Comparison of ENCODE assay signal across 8 mouse cellular contexts in genomic region chr19:45177004-45177737, GRCm38 (mm10). TPM values are rescaled to one million over a fixed set of nuclear protein-coding genes. Genes with fewer than 3 reads are reported as not detected.
DNase-seq lines count a peak whose midpoint lies in the region; ATAC-seq and TF ChIP-seq lines count a peak whose summit lies in the region.

No protein-coding gene starts in this region.

- no peak overlapping the region for H3K27ac ChIP-seq in CH12.LX (ENCODE audit: insufficient read depth, low read depth)
- H3K27ac ChIP-seq in bone marrow, adult 2 months (ENCODE audit: control insufficient read depth, insufficient read depth, low read depth, low read length, poor library complexity), result no peak overlapping the region
- H3K27ac ChIP-seq in embryonic facial prominence, embryonic 12.5 days, result no peak overlapping the region
- no peak overlapping the region for H3K27ac ChIP-seq in heart, adult 2 months
- no peak overlapping the region; the same call in 1 of the 2 replicates for H3K27ac ChIP-seq in midbrain, postnatal 0 days (ENCODE audit: low read depth, low read length)
- no peak overlapping the region for H3K27ac ChIP-seq in stomach, postnatal 0 days (replicated peaks)

- dilution Hi-C loops in CH12.LX (cut with MboI; ENCODE audit: extremely low pct_ligation_motif_present, extremely low pct_unique_long_range_greater_than_20kb, low sequenced_read_pairs), result no loop called here

- H3K79me2 ChIP-seq in CH12.LX (replicated peaks; ENCODE audit: control insufficient read depth, extremely low read depth, insufficient read depth, poor library complexity, severe bottlenecking), result no peaks in the 10 kb centered on the region
- no peaks in the 10 kb centered on the region for H3K79me2 ChIP-seq in heart, adult 2 months (replicated peaks; ENCODE audit: control insufficient read depth, insufficient read depth, low read length)

- 0 out of 2 replicates have a peak overlapping the region, but pooled peaks have one; percentile 9 for H3K4me2 ChIP-seq in CH12.LX (ENCODE audit: insufficient read depth, low read depth, poor library complexity, severe bottlenecking)
- H3K4me2 ChIP-seq in embryonic facial prominence, embryonic 12.5 days (replicated peaks), result peak overlapping the region; percentile 23
- H3K4me2 ChIP-seq in midbrain, postnatal 0 days (ENCODE audit: low read depth, low read length, poor library complexity, severe bottlenecking), result peak overlapping the region; percentile 41
- 0 out of 2 replicates have a peak overlapping the region, but pooled peaks have one; percentile 14 for H3K4me2 ChIP-seq in stomach, postnatal 0 days (replicated peaks; ENCODE audit: low read depth)

- H3K4me1 ChIP-seq in CH12.LX (ENCODE audit: control insufficient read depth in 1 of 2, insufficient read depth in 2 of 2), result peaks cover 12 to 15% of the 10 kb centered on the region in 2 experiments
- H3K4me1 ChIP-seq in bone marrow, adult 2 months (ENCODE audit: control insufficient read depth, insufficient read depth, low read length), result peaks cover 2% of the 10 kb centered on the region; the same call in 1 of the 2 replicates
- no peaks in the 10 kb centered on the region for H3K4me1 ChIP-seq in embryonic facial prominence, embryonic 12.5 days
- peaks cover 3% of the 10 kb centered on the region; the same call in 1 of the 2 replicates for H3K4me1 ChIP-seq in heart, adult 2 months (ENCODE audit: control insufficient read depth, insufficient read depth, low read length)
- no peaks in the 10 kb centered on the region for H3K4me1 ChIP-seq in midbrain, postnatal 0 days (ENCODE audit: insufficient read depth, low read length)
- no peaks in the 10 kb centered on the region for H3K4me1 ChIP-seq in stomach, postnatal 0 days (replicated peaks; ENCODE audit: control insufficient read depth, insufficient read depth)

- no peaks in the 10 kb centered on the region for H3K36me3 ChIP-seq in CH12.LX (replicated peaks in 1 of 2; ENCODE audit: control insufficient read depth in 1 of 2, insufficient read depth in 1 of 2, low read length in 1 of 2)
- no peaks in the 10 kb centered on the region for H3K36me3 ChIP-seq in embryonic facial prominence, embryonic 12.5 days
- H3K36me3 ChIP-seq in heart, adult 2 months (ENCODE audit: control insufficient read depth, insufficient read depth, low read length), result no peaks in the 10 kb centered on the region
- H3K36me3 ChIP-seq in midbrain, postnatal 0 days (ENCODE audit: insufficient read depth, low read length), result no peaks in the 10 kb centered on the region
- H3K36me3 ChIP-seq in stomach, postnatal 0 days (ENCODE audit: control insufficient read depth, insufficient read depth, low read length), result no peaks in the 10 kb centered on the region

- peak; percentile 80 for TF ChIP-seq RAD21 in CH12.LX (IDR thresholded peaks at IDR 0.05; ENCODE audit: low read depth, low read length)

- 27% methylated on average over 26 of the region's 26 CpGs for WGBS in bone marrow, adult 2 months
- WGBS in embryonic facial prominence, embryonic 12.5 days, result 19% methylated on average over 26 of the region's 26 CpGs
- 13% methylated on average over 26 of the region's 26 CpGs for WGBS in heart, adult 2 months
- 17% methylated on average over 26 of the region's 26 CpGs for WGBS in midbrain, postnatal 0 days
- WGBS in stomach, postnatal 0 days, result 16% methylated on average over 26 of the region's 26 CpGs

- H3K9me3 ChIP-seq in CH12.LX (replicated peaks; ENCODE audit: low read length), result peaks cover 17% of the 10 kb centered on the region
- H3K9me3 ChIP-seq in embryonic facial prominence, embryonic 12.5 days, result peaks cover 3% of the 10 kb centered on the region; the same call in 1 of the 2 replicates
- H3K9me3 ChIP-seq in midbrain, postnatal 0 days (ENCODE audit: low read length), result no peaks in the 10 kb centered on the region
- no peaks in the 10 kb centered on the region for H3K9me3 ChIP-seq in stomach, postnatal 0 days (ENCODE audit: control insufficient read depth, low read length)

- peaks cover 16% of the 10 kb centered on the region for H3K27me3 ChIP-seq in CH12.LX (replicated peaks)
- no peaks in the 10 kb centered on the region for H3K27me3 ChIP-seq in embryonic facial prominence, embryonic 12.5 days
- no peaks in the 10 kb centered on the region for H3K27me3 ChIP-seq in heart, adult 2 months (ENCODE audit: control insufficient read depth, insufficient read depth, low read length)
- 0 out of 2 replicates have a peak, but pooled peaks cover 6% of the 10 kb centered on the region for H3K27me3 ChIP-seq in midbrain, postnatal 0 days (ENCODE audit: insufficient read depth, low read length)
- H3K27me3 ChIP-seq in stomach, postnatal 0 days (ENCODE audit: control insufficient read depth, insufficient read depth, low read length), result no peaks in the 10 kb centered on the region

- no peak for TF ChIP-seq EP300 in CH12.LX (IDR thresholded peaks at IDR 0.05; ENCODE audit: low read length)
- 0 out of 2 replicates have a peak, but pooled peaks have one; percentile 21 for TF ChIP-seq EP300 in heart, adult 2 months (IDR thresholded peaks at IDR 0.05; ENCODE audit: insufficient read depth, low read depth, low read length)
- no peak for TF ChIP-seq EP300 in stomach, postnatal 0 days (optimal IDR thresholded peaks at IDR 0.05)

- intact Hi-C loops in heart, adult 2 months (cut with DNase I), result loop anchor here (1.0 to 5.0 kb wide), 2 partner anchors 39 to 370 kb away; no protein-coding TSS in a partner anchor

- TF ChIP-seq POLR2A in CH12.LX (IDR thresholded peaks at IDR 0.05; ENCODE audit: low read depth, low read length), result no peak
- TF ChIP-seq POLR2A in bone marrow, adult 2 months (IDR thresholded peaks at IDR 0.05; ENCODE audit: borderline replicate concordance, control insufficient read depth, low read depth, low read length), result no peak
- no peak for TF ChIP-seq POLR2A in heart, adult 2 months (IDR thresholded peaks at IDR 0.05; ENCODE audit: insufficient read depth, low read depth, low read length)

- DNase-seq in CH12.LX (ENCODE audit: extremely low read depth) (peak; percentile 73), liver (peak; percentile 56)
- peak; percentile 55 to 66 for DNase-seq in heart, adult 2 months
- peak; percentile 38 to 53 for DNase-seq in kidney, adult 8-10 months
- DNase-seq in midbrain, postnatal 0 days (ENCODE audit: low spot score), result peak; percentile 91
- DNase-seq in stomach, postnatal 0 days (ENCODE audit: low spot score), result peak; percentile 59

- in situ Hi-C loops in CH12.LX (cut with MboI; ENCODE audit: low pct_ligation_motif_present, low pct_unique_long_range_greater_than_20kb, low sequenced_read_pairs), result loop anchor here (5.0 kb wide), 1 partner anchor 40 kb away; no protein-coding TSS in a partner anchor

- peak; percentile 87 to 89 for TF ChIP-seq CTCF in CH12.LX (conservative IDR thresholded peaks at IDR 0.05 in 1 of 2, IDR thresholded peaks at IDR 0.05 in 1 of 2; ENCODE audit: low read depth in 2 of 2, low read length in 2 of 2)
- peak; percentile 84 for TF ChIP-seq CTCF in bone marrow, adult 2 months (IDR thresholded peaks at IDR 0.05; ENCODE audit: control insufficient read depth, insufficient read depth, low read length)
- TF ChIP-seq CTCF in heart, adult 2 months (IDR thresholded peaks at IDR 0.05), result peak; percentile 90
- TF ChIP-seq CTCF in midbrain, postnatal 0 days (IDR thresholded peaks at IDR 0.05), result peak; percentile 97
- TF ChIP-seq CTCF in stomach, postnatal 0 days (IDR thresholded peaks at IDR 0.05; ENCODE audit: low read depth), result peak; percentile 90

- H3K4me3 ChIP-seq in CH12.LX (replicated peaks in 1 of 3; ENCODE audit: low read depth in 2 of 3, low read length in 2 of 3, poor library complexity in 1 of 3), result peak overlapping the region in 2 of 3 experiments; percentile 20 to 31
- peak overlapping the region; percentile 45 for H3K4me3 ChIP-seq in bone marrow, adult 2 months (replicated peaks; ENCODE audit: control insufficient read depth, low read depth, low read length)
- H3K4me3 ChIP-seq in embryonic facial prominence, embryonic 12.5 days, result 0 out of 2 replicates have a peak overlapping the region, but pooled peaks have one; percentile 2
- no peak overlapping the region for H3K4me3 ChIP-seq in heart, adult 2 months
- 0 out of 2 replicates have a peak overlapping the region, but pooled peaks have one; percentile 2 for H3K4me3 ChIP-seq in midbrain, postnatal 0 days (ENCODE audit: low read depth, low read length)
- H3K4me3 ChIP-seq in stomach, postnatal 0 days (ENCODE audit: low read depth, low read length), result no peak overlapping the region

- peak; percentile 52; the same call in 1 of the 2 replicates for ATAC-seq in embryonic facial prominence, embryonic 12.5 days (ENCODE audit: insufficient number of reproducible peaks, insufficient read depth, low FRiP score, low TSS enrichment)
- peak; percentile 66 for ATAC-seq in midbrain, postnatal 0 days (ENCODE audit: low FRiP score)
- ATAC-seq in stomach, postnatal 0 days (ENCODE audit: low FRiP score, low TSS enrichment), result peak; percentile 67

- no peak overlapping the region for H3K9ac ChIP-seq in CH12.LX (ENCODE audit: insufficient read depth, low read depth)
- no peak overlapping the region for H3K9ac ChIP-seq in embryonic facial prominence, embryonic 12.5 days
- H3K9ac ChIP-seq in heart, adult 2 months (ENCODE audit: low read depth, low read length), result no peak overlapping the region
- 0 out of 2 replicates have a peak overlapping the region, but pooled peaks have one; percentile 29 for H3K9ac ChIP-seq in midbrain, postnatal 0 days (replicated peaks; ENCODE audit: low read length, poor library complexity, severe bottlenecking)
- H3K9ac ChIP-seq in stomach, postnatal 0 days (ENCODE audit: low read length), result no peak overlapping the region

RNA-seq across cellular contexts. Expression of gene Tlx1, which starts 26.7 kb away (rescaled TPM):
- total RNA-seq in CH12.LX (2012; rRNA removed), result not detected in 2 replicates
- not detected in 2 replicates for total RNA-seq in CH12.LX (2014; rRNA removed)
- polyA plus RNA-seq in CH12.LX (2012; ENCODE audit: insufficient read length, low read depth), result not detected in 2 replicates
- polyA plus RNA-seq in bone marrow, adult 2 months (2011; ENCODE audit: insufficient read depth, insufficient read length, low replicate concordance, missing spikeins), result not detected in 2 replicates
- polyA plus RNA-seq in embryonic facial prominence, embryonic 12.5 days (2016; fragmentation: Nextera tagmentation; extraction: Ambion mirVana), result 2.8 and 3.8 TPM in 2 replicates
- total RNA-seq in heart, adult 2 months (2021), result under 1 TPM; 0.10 to 0.11 TPM
- 0.09 and 0.20 TPM in 2 replicates for polyA plus RNA-seq in heart, adult 2 months (2012; rRNA removed)
- total RNA-seq in midbrain, postnatal 0 days (2014; rRNA removed), result not detected in 2 replicates
- not detected in 2 replicates for polyA plus RNA-seq in midbrain, postnatal 0 days (2015; fragmentation: Nextera tagmentation; extraction: Ambion mirVana)
- polyA plus RNA-seq in stomach, postnatal 0 days (2015; fragmentation: Nextera tagmentation; extraction: Ambion mirVana), result not detected in 2 replicates

RNA-seq across cellular contexts. Expression of gene Lbx1, which starts 58.4 kb away (rescaled TPM):
- total RNA-seq in CH12.LX (2012; rRNA removed), result not detected in 2 replicates
- total RNA-seq in CH12.LX (2014; rRNA removed), result not detected in 2 replicates
- polyA plus RNA-seq in CH12.LX (2012; ENCODE audit: insufficient read length, low read depth), result not detected in 2 replicates
- not detected in 2 replicates for polyA plus RNA-seq in bone marrow, adult 2 months (2011; ENCODE audit: insufficient read depth, insufficient read length, low replicate concordance, missing spikeins)
- polyA plus RNA-seq in embryonic facial prominence, embryonic 12.5 days (2016; fragmentation: Nextera tagmentation; extraction: Ambion mirVana), result 0.64 and 1.2 TPM in 2 replicates
- under 1 TPM in 1 of 2 experiments, not detected in 1; 0.14 TPM for total RNA-seq in heart, adult 2 months (2021)
- not detected in 2 replicates for polyA plus RNA-seq in heart, adult 2 months (2012; rRNA removed)
- 1.3 and 2.1 TPM in 2 replicates for total RNA-seq in midbrain, postnatal 0 days (2014; rRNA removed)
- 0.10 TPM in 1 of 2 replicates, not detected in the other for polyA plus RNA-seq in midbrain, postnatal 0 days (2015; fragmentation: Nextera tagmentation; extraction: Ambion mirVana)
- 0.04 TPM in 1 of 2 replicates, not detected in the other for polyA plus RNA-seq in stomach, postnatal 0 days (2015; fragmentation: Nextera tagmentation; extraction: Ambion mirVana)

Comparison
In these comparisons a context has a peak if more than half of its experiments do, and no peak if none do; other contexts are left out.
1. H3K4me3 ChIP-seq: peak in CH12.LX (2 of 3), bone marrow, adult 2 months (single experiment), embryonic facial prominence, embryonic 12.5 days (single experiment) and midbrain, postnatal 0 days (single experiment); none in heart, adult 2 months (single experiment) and stomach, postnatal 0 days (single experiment).
2. Peak in every context shown above with its lines, with median percentiles within 50 percentile points of each other: DNase-seq, H3K4me2 ChIP-seq, CTCF ChIP-seq and ATAC-seq.